Mouse (Mus musculus): ENCODE results near the gene Ak5. TPM values are rescaled to one million over a fixed set of nuclear protein-coding genes. Genes with fewer than 3 reads are reported as not detected.
"Not testable (repeated sequence)": the region's sequence is repeated elsewhere in the genome, so short reads cannot be mapped to it uniquely, and the experiment has no call there.

The Ak5 gene
- polyA plus RNA-seq, 1 experiment from 2014 or later: 1.9 TPM

- 87% methylated on average over 3 of the region's 3 CpGs for WGBS
- ATAC-seq (ENCODE audit: insufficient number of reproducible peaks, insufficient read depth, low FRiP score, low TSS enrichment); H3K4me2 ChIP-seq (replicated peaks); H3K4me3 ChIP-seq; H3K27me3 ChIP-seq; H3K9ac ChIP-seq; H3K4me1 ChIP-seq; H3K36me3 ChIP-seq; H3K27ac ChIP-seq; H3K9me3 ChIP-seq: not testable (repeated sequence)
These were observed 86.3 kb downstream of the Ak5 start for GRCm38 (mm10) chr3:152581853-152582252.

GRCm38 (mm10) chr3:152579984-152580591 lies 88.1 kb downstream of the Ak5 start:
- no peak for ATAC-seq (ENCODE audit: insufficient number of reproducible peaks, insufficient read depth, low FRiP score, low TSS enrichment)

GRCm38 (mm10) chr3:152578282-152579228 lies 89.6 kb downstream of the Ak5 start:
- H3K9ac ChIP-seq: no peak overlapping the region
- no peak for ATAC-seq (ENCODE audit: insufficient number of reproducible peaks, insufficient read depth, low FRiP score, low TSS enrichment)
- no peak overlapping the region for H3K27ac ChIP-seq
- H3K4me3 ChIP-seq: no peak overlapping the region
- H3K4me2 ChIP-seq (replicated peaks): no peak overlapping the region
- WGBS: 79% methylated on average over 26 of the region's 26 CpGs
- no peaks in the 10 kb centered on the region for H3K36me3 ChIP-seq
- no peaks in the 10 kb centered on the region for H3K4me1 ChIP-seq
- no peaks in the 10 kb centered on the region for H3K9me3 ChIP-seq
- H3K27me3 ChIP-seq: no peaks in the 10 kb centered on the region

More at GRCm38 (mm10) chr3:152579984-152580591, 88.1 kb downstream of the Ak5 start:
- Histone ChIP-seq H3K4me1 (no peaks in the 10 kb centered on the region), H3K4me2 (replicated peaks) (no peak overlapping the region), H3K27me3 (no peaks in the 10 kb centered on the region), H3K9me3 (no peaks in the 10 kb centered on the region), H3K27ac (no peak overlapping the region), H3K36me3 (no peaks in the 10 kb centered on the region), H3K9ac (no peak overlapping the region), H3K4me3 (no peak overlapping the region)
- 80% methylated on average over 10 of the region's 10 CpGs for WGBS

DNA sequence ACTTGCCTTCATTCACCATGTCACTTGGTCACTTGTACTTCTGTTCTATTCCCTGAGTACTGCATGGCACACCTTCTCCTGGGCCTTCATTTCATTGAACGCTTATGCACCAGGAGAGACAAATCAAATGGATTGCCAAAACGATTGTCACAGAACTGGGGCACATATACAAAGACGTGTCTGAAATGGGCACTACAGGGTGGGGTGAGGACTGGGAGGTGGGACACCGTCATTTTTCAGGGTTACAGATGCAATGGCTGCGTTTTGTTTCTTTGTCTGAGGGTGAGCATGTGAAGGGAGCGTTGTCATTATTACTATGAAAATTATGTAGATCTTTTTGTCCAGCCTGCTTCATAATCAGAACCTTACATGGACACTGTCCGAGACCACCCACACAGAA lies 90.4 kb downstream of the Ak5 start:
- H3K36me3 ChIP-seq: no peaks in the 10 kb centered on the region
- WGBS: 86% methylated on average over 7 of the region's 7 CpGs

GRCm38 (mm10) chr3:152577273-152577672 lies 90.9 kb downstream of the Ak5 start:
- no peak for ATAC-seq (ENCODE audit: insufficient number of reproducible peaks, insufficient read depth, low FRiP score, low TSS enrichment)
- H3K27ac ChIP-seq: no peak overlapping the region
- H3K36me3 ChIP-seq: no peaks in the 10 kb centered on the region
- H3K9me3 ChIP-seq: no peaks in the 10 kb centered on the region
- no peaks in the 10 kb centered on the region for H3K27me3 ChIP-seq
- no peak overlapping the region for H3K9ac ChIP-seq
- no peak overlapping the region for H3K4me3 ChIP-seq
- no peaks in the 10 kb centered on the region for H3K4me1 ChIP-seq
- 40% methylated on average over 1 of the region's 1 CpGs for WGBS
- H3K4me2 ChIP-seq (replicated peaks): no peak overlapping the region

More for the DNA sequence above, 90.4 kb downstream of the Ak5 start:
- no peak for ATAC-seq (ENCODE audit: insufficient number of reproducible peaks, insufficient read depth, low FRiP score, low TSS enrichment)
- Histone ChIP-seq H3K27me3 (no peaks in the 10 kb centered on the region), H3K9me3 (no peaks in the 10 kb centered on the region), H3K27ac (no peak overlapping the region), H3K4me3 (no peak overlapping the region), H3K4me2 (replicated peaks) (no peak overlapping the region), H3K4me1 (no peaks in the 10 kb centered on the region), H3K9ac (no peak overlapping the region)

DNA sequence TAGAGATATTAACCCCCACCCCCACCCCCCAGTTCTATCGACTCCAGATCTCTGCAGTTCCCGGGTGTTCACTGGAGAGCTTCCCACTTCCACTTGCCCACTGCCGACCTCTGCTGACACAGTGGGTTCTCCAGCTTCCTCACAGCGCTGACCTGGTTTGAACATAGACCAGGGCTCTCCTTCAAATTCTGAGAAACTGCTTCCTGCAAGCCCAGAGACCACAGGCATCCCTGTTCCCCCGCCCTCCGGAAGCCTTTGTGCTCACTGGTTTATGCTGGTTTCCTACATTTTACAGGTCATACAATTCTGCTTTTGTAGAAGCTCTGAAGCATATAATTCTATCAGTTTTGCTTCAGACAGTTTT lies 98.9 kb downstream of the Ak5 start:
- Histone ChIP-seq H3K27ac (0 out of 2 replicates have a peak overlapping the region, but pooled peaks have one; percentile 67), H3K4me2 (replicated peaks) (no peak overlapping the region), H3K27me3 (no peaks in the 10 kb centered on the region), H3K36me3 (no peaks in the 10 kb centered on the region), H3K4me3 (no peak overlapping the region), H3K9ac (no peak overlapping the region), H3K9me3 (no peaks in the 10 kb centered on the region), H3K4me1 (peaks cover 13% of the 10 kb centered on the region; the same call in 1 of the 2 replicates)
- no peak for ATAC-seq (ENCODE audit: insufficient number of reproducible peaks, insufficient read depth, low FRiP score, low TSS enrichment)
- 42% methylated on average over 6 of the region's 6 CpGs for WGBS

GRCm38 (mm10) chr3:152568455-152569241 lies 99.5 kb downstream of the Ak5 start:
- peaks cover 13% of the 10 kb centered on the region; the same call in 1 of the 2 replicates for H3K4me1 ChIP-seq
- ATAC-seq (ENCODE audit: insufficient number of reproducible peaks, insufficient read depth, low FRiP score, low TSS enrichment): no peak; the same call in 1 of the 2 replicates
- H3K9ac ChIP-seq: no peak overlapping the region
- H3K36me3 ChIP-seq: no peaks in the 10 kb centered on the region
- H3K4me2 ChIP-seq (replicated peaks): no peak overlapping the region
- 0 out of 2 replicates have a peak overlapping the region, but pooled peaks have one; percentile 67 for H3K27ac ChIP-seq
- no peaks in the 10 kb centered on the region for H3K27me3 ChIP-seq
- no peak overlapping the region for H3K4me3 ChIP-seq
- H3K9me3 ChIP-seq: no peaks in the 10 kb centered on the region
- 43% methylated on average over 9 of the region's 9 CpGs for WGBS

GRCm38 (mm10) chr3:152564516-152565113 lies 103.5 kb downstream of the Ak5 start:
- H3K27me3 ChIP-seq: no peaks in the 10 kb centered on the region
- H3K4me2 ChIP-seq (replicated peaks): no peak overlapping the region
- H3K4me3 ChIP-seq: no peak overlapping the region
- peaks cover 13% of the 10 kb centered on the region; the same call in 1 of the 2 replicates for H3K4me1 ChIP-seq
- H3K9me3 ChIP-seq: no peaks in the 10 kb centered on the region
- no peak overlapping the region for H3K9ac ChIP-seq
- ATAC-seq (ENCODE audit: insufficient number of reproducible peaks, insufficient read depth, low FRiP score, low TSS enrichment): no peak
- 78% methylated on average over 6 of the region's 6 CpGs for WGBS
- H3K36me3 ChIP-seq: no peaks in the 10 kb centered on the region
- H3K27ac ChIP-seq: no peak overlapping the region

GRCm38 (mm10) chr3:152563833-152564232 lies 104.3 kb downstream of the Ak5 start:
- H3K27me3 ChIP-seq: no peaks in the 10 kb centered on the region
- no peak overlapping the region for H3K4me2 ChIP-seq (replicated peaks)
- no peak for ATAC-seq (ENCODE audit: insufficient number of reproducible peaks, insufficient read depth, low FRiP score, low TSS enrichment)

GRCm38 (mm10) chr3:152561708-152562107 lies 106.5 kb downstream of the Ak5 start:
- 77% methylated on average over 2 of the region's 2 CpGs for WGBS

More at GRCm38 (mm10) chr3:152563833-152564232, 104.3 kb downstream of the Ak5 start:
- Histone ChIP-seq H3K4me1 (peaks cover 8% of the 10 kb centered on the region; the same call in 1 of the 2 replicates), H3K9ac (no peak overlapping the region), H3K9me3 (no peaks in the 10 kb centered on the region), H3K27ac (no peak overlapping the region), H3K36me3 (no peaks in the 10 kb centered on the region), H3K4me3 (no peak overlapping the region)

DNA sequence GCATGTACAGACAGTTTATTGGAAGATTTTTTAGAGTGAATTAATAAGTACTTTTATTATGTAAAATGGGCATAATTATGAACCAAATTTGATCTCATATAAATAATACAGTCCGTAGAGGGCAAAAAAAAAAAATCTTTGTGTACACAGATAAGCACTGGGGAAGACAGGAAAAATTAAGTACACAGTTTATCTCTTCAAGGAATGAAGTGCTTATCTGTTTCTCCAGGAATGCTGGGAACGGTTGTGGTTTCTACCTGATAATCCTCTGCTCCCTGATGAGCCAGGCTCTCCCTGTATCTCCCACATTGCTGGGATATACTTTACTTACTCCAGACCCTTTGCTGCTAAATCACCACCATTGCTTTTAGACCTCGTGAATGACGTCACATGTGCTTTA lies 108.9 kb downstream of the Ak5 start:
- WGBS: 67% methylated on average over 4 of the region's 4 CpGs
- H3K9me3 ChIP-seq: no peaks in the 10 kb centered on the region

More at GRCm38 (mm10) chr3:152561708-152562107, 106.5 kb downstream of the Ak5 start:
- H3K9ac ChIP-seq: no peak overlapping the region
- ATAC-seq (ENCODE audit: insufficient number of reproducible peaks, insufficient read depth, low FRiP score, low TSS enrichment): no peak
- H3K4me1 ChIP-seq: no peaks in the 10 kb centered on the region
- H3K4me2 ChIP-seq (replicated peaks): no peak overlapping the region
- H3K9me3 ChIP-seq: no peaks in the 10 kb centered on the region
- no peaks in the 10 kb centered on the region for H3K27me3 ChIP-seq
- no peaks in the 10 kb centered on the region for H3K36me3 ChIP-seq
- H3K27ac ChIP-seq: no peak overlapping the region
- no peak overlapping the region for H3K4me3 ChIP-seq

More for the DNA sequence above, 108.9 kb downstream of the Ak5 start:
- no peak overlapping the region for H3K4me2 ChIP-seq (replicated peaks)
- H3K27me3 ChIP-seq: no peaks in the 10 kb centered on the region
- H3K9ac ChIP-seq: no peak overlapping the region
- H3K36me3 ChIP-seq: no peaks in the 10 kb centered on the region
- H3K27ac ChIP-seq: no peak overlapping the region
- ATAC-seq (ENCODE audit: insufficient number of reproducible peaks, insufficient read depth, low FRiP score, low TSS enrichment): no peak
- no peaks in the 10 kb centered on the region for H3K4me1 ChIP-seq
- no peak overlapping the region for H3K4me3 ChIP-seq
